Mouse (Mus musculus): ENCODE measurements at regions not wholly inside any gene's neighbourhood (a gene's known extent, or its start where the extent isn't known, plus 50 kb on each side); places are given as distances from the start of the nearest gene placed in this dataset.

- 34% methylated on average over 4 of the region's 4 CpGs for WGBS
These were observed 171.5 kb downstream of the Sox9 start for GRCm38 (mm10) chr11:112953491-112953890.

GRCm38 (mm10) chr11:112956748-112957440 is 174.9 kb downstream of the Sox9 start:
- Histone ChIP-seq H3K9ac (no peak overlapping the region), H3K4me3 (ENCODE audit: low read depth, low read length) (no peak overlapping the region), H3K36me3 (ENCODE audit: insufficient read depth) (no peaks in the 10 kb centered on the region), H3K9me3 (ENCODE audit: low read depth, low read length) (no peaks in the 10 kb centered on the region), H3K4me2 (no peak overlapping the region), H3K27ac (ENCODE audit: low read depth) (no peak overlapping the region), H3K4me1 (ENCODE audit: insufficient read depth) (no peaks in the 10 kb centered on the region; the same call in 1 of the 2 replicates), H3K27me3 (ENCODE audit: insufficient read depth, low read length) (no peaks in the 10 kb centered on the region)
- no peak for TF ChIP-seq CTCF (IDR thresholded peaks at IDR 0.05; ENCODE audit: low read depth)
- ATAC-seq (ENCODE audit: insufficient read depth) (no peak), DNase-seq (peak; percentile 40)
- WGBS: 65% methylated on average over 5 of the region's 5 CpGs

More at GRCm38 (mm10) chr11:112953491-112953890, 171.5 kb downstream of the Sox9 start:
- Histone ChIP-seq H3K36me3 (ENCODE audit: insufficient read depth) (no peaks in the 10 kb centered on the region), H3K27me3 (ENCODE audit: insufficient read depth, low read length) (no peaks in the 10 kb centered on the region), H3K9ac (no peak overlapping the region), H3K4me1 (ENCODE audit: insufficient read depth) (no peaks in the 10 kb centered on the region; the same call in 1 of the 2 replicates), H3K9me3 (ENCODE audit: low read depth, low read length) (no peaks in the 10 kb centered on the region), H3K4me3 (ENCODE audit: low read depth, low read length) (no peak overlapping the region), H3K4me2 (no peak overlapping the region), H3K27ac (ENCODE audit: low read depth) (no peak overlapping the region)
- peak; percentile 34 for DNase-seq
- ATAC-seq (ENCODE audit: insufficient read depth): no peak
- TF ChIP-seq CTCF (IDR thresholded peaks at IDR 0.05; ENCODE audit: low read depth): no peak

GRCm38 (mm10) chr11:112959609-112960008 is 177.6 kb downstream of the Sox9 start:
- H3K4me3 ChIP-seq (ENCODE audit: low read depth, low read length): no peak overlapping the region
- H3K9me3 ChIP-seq (ENCODE audit: low read depth, low read length): no peaks in the 10 kb centered on the region
- H3K36me3 ChIP-seq (ENCODE audit: insufficient read depth): no peaks in the 10 kb centered on the region
- no peak overlapping the region for H3K4me2 ChIP-seq
- H3K9ac ChIP-seq: no peak overlapping the region
- WGBS: 22% methylated on average over 5 of the region's 5 CpGs
- no peaks in the 10 kb centered on the region for H3K27me3 ChIP-seq (ENCODE audit: insufficient read depth, low read length)
- DNase-seq (no peak), ATAC-seq (ENCODE audit: insufficient read depth) (no peak)
- no peaks in the 10 kb centered on the region for H3K4me1 ChIP-seq (ENCODE audit: insufficient read depth)
- no peak overlapping the region for H3K27ac ChIP-seq (ENCODE audit: low read depth)
- no peak for TF ChIP-seq CTCF (IDR thresholded peaks at IDR 0.05; ENCODE audit: low read depth)

DNA sequence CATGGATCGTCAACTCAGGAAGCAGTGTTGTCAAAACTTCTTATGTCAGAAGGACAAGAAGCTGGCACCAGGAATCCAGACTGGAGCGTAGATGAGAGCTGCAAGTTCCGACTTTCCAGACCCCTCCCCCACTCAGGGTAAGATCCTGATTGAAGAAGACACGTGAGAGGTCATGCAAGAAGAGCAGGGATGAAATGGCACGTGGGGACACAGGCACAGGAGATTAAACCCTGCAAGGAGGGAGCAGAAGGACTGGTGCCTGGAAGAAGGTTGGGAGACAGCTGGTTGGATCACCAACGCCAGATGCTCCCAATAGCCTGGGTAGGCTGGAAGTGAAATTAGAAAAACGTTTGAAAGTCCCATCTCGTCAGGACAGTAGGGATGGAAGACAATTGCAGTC is 191.3 kb downstream of the Sox9 start:
- Histone ChIP-seq H3K4me1 (ENCODE audit: insufficient read depth) (peaks cover 12% of the 10 kb centered on the region), H3K27ac (ENCODE audit: low read depth) (no peak overlapping the region), H3K36me3 (ENCODE audit: insufficient read depth) (no peaks in the 10 kb centered on the region), H3K9me3 (ENCODE audit: low read depth, low read length) (no peaks in the 10 kb centered on the region; the same call in 1 of the 2 replicates), H3K27me3 (ENCODE audit: insufficient read depth, low read length) (no peaks in the 10 kb centered on the region), H3K9ac (no peak overlapping the region), H3K4me2 (no peak overlapping the region), H3K4me3 (ENCODE audit: low read depth, low read length) (no peak overlapping the region)
- ATAC-seq (ENCODE audit: insufficient read depth) (no peak), DNase-seq (no peak)
- WGBS: 53% methylated on average over 8 of the region's 8 CpGs
- no peak for TF ChIP-seq CTCF (IDR thresholded peaks at IDR 0.05; ENCODE audit: low read depth)

- no peak overlapping the region for H3K4me2 ChIP-seq
- H3K4me3 ChIP-seq (ENCODE audit: low read depth, low read length): no peak overlapping the region
- DNase-seq: no peak
- H3K27me3 ChIP-seq (ENCODE audit: insufficient read depth, low read length): no peaks in the 10 kb centered on the region
- H3K9ac ChIP-seq: no peak overlapping the region
- TF ChIP-seq CTCF (IDR thresholded peaks at IDR 0.05; ENCODE audit: low read depth): no peak
- peaks cover 27% of the 10 kb centered on the region for H3K4me1 ChIP-seq (ENCODE audit: insufficient read depth)
- H3K36me3 ChIP-seq (ENCODE audit: insufficient read depth): no peaks in the 10 kb centered on the region
- WGBS: 89% methylated on average over 7 of the region's 7 CpGs
- ATAC-seq (ENCODE audit: insufficient read depth): no peak
- no peak overlapping the region for H3K27ac ChIP-seq (ENCODE audit: low read depth)
- H3K9me3 ChIP-seq (ENCODE audit: low read depth, low read length): no peaks in the 10 kb centered on the region; the same call in 1 of the 2 replicates
These were observed 192.9 kb downstream of the Sox9 start for GRCm38 (mm10) chr11:112974893-112975292.

DNA sequence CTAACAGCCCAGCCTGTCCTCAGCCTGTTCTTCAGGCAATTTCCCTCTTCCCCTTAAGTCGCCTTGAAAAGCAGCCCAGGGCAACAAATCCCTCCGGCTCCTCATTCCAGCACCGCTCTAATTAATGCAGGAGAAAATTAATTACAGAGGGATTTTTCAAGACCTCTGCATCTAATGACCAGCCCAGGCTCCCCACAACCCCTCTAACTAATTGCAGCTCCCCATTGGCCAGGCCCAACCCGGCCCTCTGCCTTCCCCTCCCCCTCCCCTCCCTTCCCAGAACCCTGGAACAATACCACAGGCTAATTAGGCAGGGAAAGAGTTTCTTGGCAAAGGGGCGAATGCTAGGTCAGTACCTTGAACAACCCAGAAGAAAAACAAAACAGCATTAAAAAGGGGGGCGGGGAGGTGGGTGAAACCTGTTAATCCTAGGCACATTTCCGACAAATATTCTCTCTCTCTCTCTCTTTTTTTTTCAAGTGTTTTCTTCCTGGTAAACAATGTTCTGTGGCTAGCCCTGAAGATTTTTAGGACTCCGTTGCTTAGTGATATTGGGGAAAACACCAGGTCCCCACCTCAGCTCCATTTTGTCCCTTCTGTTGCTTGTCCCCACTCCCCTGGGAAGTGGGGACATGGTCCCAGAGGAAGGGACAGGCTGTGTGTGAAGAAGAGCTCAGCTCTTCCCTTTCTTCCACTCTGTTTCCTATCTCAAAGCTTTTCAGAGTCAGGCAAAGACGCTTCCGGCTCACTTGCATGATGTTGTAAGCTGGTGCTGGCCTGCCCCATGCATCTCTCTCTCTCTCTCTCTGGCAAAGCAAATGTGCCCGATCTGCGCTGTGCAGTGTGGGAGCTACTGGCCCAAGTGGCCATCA is 195.1 kb downstream of the Sox9 start:
- no peak overlapping the region for H3K9ac ChIP-seq
- no peak for DNase-seq
- H3K36me3 ChIP-seq (ENCODE audit: insufficient read depth): no peaks in the 10 kb centered on the region
- no peaks in the 10 kb centered on the region; the same call in 1 of the 2 replicates for H3K9me3 ChIP-seq (ENCODE audit: low read depth, low read length)
- no peak for ATAC-seq (ENCODE audit: insufficient read depth)
- H3K4me2 ChIP-seq: no peak overlapping the region
- no peak overlapping the region for H3K4me3 ChIP-seq (ENCODE audit: low read depth, low read length)
- WGBS: 35% methylated on average over 12 of the region's 12 CpGs
- no peak overlapping the region for H3K27ac ChIP-seq (ENCODE audit: low read depth)
- H3K4me1 ChIP-seq (ENCODE audit: insufficient read depth): peaks cover 28% of the 10 kb centered on the region
- TF ChIP-seq CTCF (IDR thresholded peaks at IDR 0.05; ENCODE audit: low read depth): no peak
- H3K27me3 ChIP-seq (ENCODE audit: insufficient read depth, low read length): no peaks in the 10 kb centered on the region

GRCm38 (mm10) chr11:112978884-112979283 is 196.9 kb downstream of the Sox9 start:
- Histone ChIP-seq H3K4me2 (peak overlapping the region; percentile 37), H3K4me3 (ENCODE audit: low read depth, low read length) (no peak overlapping the region), H3K27me3 (ENCODE audit: insufficient read depth, low read length) (no peaks in the 10 kb centered on the region), H3K9me3 (ENCODE audit: low read depth, low read length) (no peaks in the 10 kb centered on the region; the same call in 1 of the 2 replicates), H3K4me1 (ENCODE audit: insufficient read depth) (peaks cover 42% of the 10 kb centered on the region), H3K27ac (ENCODE audit: low read depth) (peak overlapping the region; percentile 66), H3K9ac (no peak overlapping the region), H3K36me3 (ENCODE audit: insufficient read depth) (no peaks in the 10 kb centered on the region)
- WGBS: 17% methylated on average over 6 of the region's 6 CpGs
- ATAC-seq (ENCODE audit: insufficient read depth) (peak; percentile 74), DNase-seq (peak; percentile 79)
- TF ChIP-seq CTCF (IDR thresholded peaks at IDR 0.05; ENCODE audit: low read depth): no peak

All from lung, embryonic 14.5 days (tissue).